Mouse (Mus musculus) gastrocnemius, postnatal 14 days (tissue): Measurements from ENCODE around the gene Scarb2. TPM values are rescaled to one million over a fixed set of nuclear protein-coding genes. Genes with fewer than 3 reads are reported as not detected.

Experiments
- DNase-seq: peaks from one replicate; pipeline ENCODE4 v3.0.0; 2021; ENCODE audit warnings: mixed read lengths
- intact Hi-C: fragments of 180-260 bp; cut with DNase I; formaldehyde crosslinking; loops from one replicate; pipeline ENCODE4 v1.15.1; 2025; ENCODE audit warnings: low total_unique reads
- microRNA-seq, 2 experiments: library from miRNA; unstranded; fragments of <30 nt; microRNA quantifications; one replicate each; pipeline ENCODE4 v1.2.0; 2021
- total RNA-seq, 2 experiments: library from RNA; stranded (reverse); gene quantifications; 2 replicates each; pipeline ENCODE4 v1.2.3; 2021

Scarb2 gene
- total RNA-seq, 2 experiments from 2014 or later, result 71.7 to 79.2 TPM

- intact Hi-C loops, result loop anchor here (5.0 kb wide), 1 partner anchor 86 kb away; the partner anchor contains the start of gene Sdad1
- DNase-seq, result peak; percentile 77
Measured at GRCm38 (mm10) chr5:92398153-92398552, 108.5 kb downstream of the Scarb2 start.

GRCm38 (mm10) chr5:92396476-92396875, 110.2 kb downstream of the Scarb2 start:
- intact Hi-C loops, result loop anchor here (5.0 kb wide), 1 partner anchor 84 kb away; the partner anchor contains the start of gene Sdad1

GRCm38 (mm10) chr5:92395764-92396163, 110.9 kb downstream of the Scarb2 start:
- no peak for DNase-seq
- intact Hi-C loops, result loop anchor here (5.0 kb wide), 1 partner anchor 83 kb away; the partner anchor contains the start of gene Sdad1

More at GRCm38 (mm10) chr5:92396476-92396875, 110.2 kb downstream of the Scarb2 start:
- no peak for DNase-seq

GRCm38 (mm10) chr5:92393863-92394262, 112.8 kb downstream of the Scarb2 start:
- no peak for DNase-seq
- intact Hi-C loops, result no loop called here

GRCm38 (mm10) chr5:92392542-92392941, 114.1 kb downstream of the Scarb2 start:
- no peak for DNase-seq
- intact Hi-C loops, result no loop called here

Small RNAs within 50 kb of the gene (microRNA-seq; reads per million reads assigned to microRNA genes)
- gene Mir6415, result 0 reads per million in 2 experiments

Other genes with a start within 250 kb of the Scarb2 start
- gene Naaa, start 228.7 kb downstream of the Scarb2 start, total RNA-seq, result 1 to 10 TPM; 5.7 to 8.3 TPM
- gene Sdad1, start 196.4 kb downstream of the Scarb2 start, total RNA-seq, result 10 to 100 TPM; 16.2 TPM
- gene Cxcl9, start 178.8 kb downstream of the Scarb2 start, total RNA-seq, result 1 to 10 TPM in 1 of 2 experiments, under 1 TPM in 1; 0.90 to 1.4 TPM
- gene Art3, start 175.0 kb downstream of the Scarb2 start, total RNA-seq, result 100 to 1,000 TPM; 314 to 411 TPM
- gene Cxcl10, start 157.9 kb downstream of the Scarb2 start, total RNA-seq, result under 1 TPM; 0.29 to 0.51 TPM
- gene Nup54, start 71.6 kb downstream of the Scarb2 start, total RNA-seq, result 1 to 10 TPM; 8.9 to 9.9 TPM
- not detected for gene Fam47e, start 48.2 kb upstream of the Scarb2 start, total RNA-seq
- gene Stbd1, start 96.2 kb upstream of the Scarb2 start, total RNA-seq, result 100 to 1,000 TPM in 1 of 2 experiments, 10 to 100 TPM in 1; 84.1 to 108 TPM
- under 1 TPM; 0.08 to 0.18 TPM for gene Ccdc158, start 168.4 kb upstream of the Scarb2 start, total RNA-seq
- 1 to 10 TPM; 1.2 to 1.7 TPM for gene Shroom3, start 176.6 kb upstream of the Scarb2 start, total RNA-seq